Mouse (Mus musculus) bone marrow macrophage, adult 2 months (primary cell): ENCODE measurements around the gene Tex9.

ENCODE experiments used
- CTCF ChIP-seq: IDR thresholded peaks from 2 replicates; pipeline ENCODE4 v1.5.1; 2012; ENCODE audit warnings: low read depth, mild to moderate bottlenecking, low read length, moderate library complexity
- POLR2A ChIP-seq: IDR thresholded peaks from 2 replicates; pipeline ENCODE4 v1.6.1; 2012; ENCODE audit warnings: mild to moderate bottlenecking, low read depth, low read length, borderline replicate concordance

GRCm38 (mm10) chr9:72475511-72475910 is 16.5 kb downstream of the Tex9 start:
- TF ChIP-seq CTCF (no peak), POLR2A (no peak)
